Mouse (Mus musculus): ENCODE data around the gene Ica1l. TPM values are rescaled to one million over a fixed set of nuclear protein-coding genes. Genes with fewer than 3 reads are reported as not detected.
"Not testable (repeated sequence)": the region's sequence is repeated elsewhere in the genome, so short reads cannot be mapped to it uniquely, and the experiment has no call there.

Ica1l gene
- polyA plus RNA-seq, 1 experiment = 0.48 TPM

- peak; percentile 40 for TF ChIP-seq CTCF (IDR thresholded peaks at IDR 0.05; ENCODE audit: low read depth, low read length)
- no peak for TF ChIP-seq POLR2A (IDR thresholded peaks at IDR 0.05; ENCODE audit: insufficient read depth, low read length)
- no peak for TF ChIP-seq EP300 (IDR thresholded peaks at IDR 0.05; ENCODE audit: insufficient read depth, low read depth, low read length)
- H3K36me3 ChIP-seq (ENCODE audit: control insufficient read depth, insufficient read depth, low read length, poor library complexity, severe bottlenecking) = no peaks in the 10 kb centered on the region
- no peak overlapping the region for H3K27ac ChIP-seq (ENCODE audit: insufficient read depth, low read length)
- no peaks in the 10 kb centered on the region; the same call in 1 of the 2 replicates for H3K9me3 ChIP-seq (replicated peaks; ENCODE audit: control insufficient read depth, insufficient read depth, low read length, poor library complexity, severe bottlenecking)
- no peak overlapping the region for H3K4me3 ChIP-seq (ENCODE audit: low read depth, low read length)
- H3K4me1 ChIP-seq (ENCODE audit: control insufficient read depth, insufficient read depth, low read length) = no peaks in the 10 kb centered on the region
- H3K27me3 ChIP-seq (ENCODE audit: control insufficient read depth, insufficient read depth, low read length, poor library complexity, severe bottlenecking) = no peaks in the 10 kb centered on the region
- no peak overlapping the region for H3K9ac ChIP-seq (ENCODE audit: low read depth, poor library complexity, severe bottlenecking)
Measured at GRCm38 (mm10) chr1:60054659-60055058, 11.7 kb upstream of the Ica1l start.

- not testable (repeated sequence) for H3K4me1 ChIP-seq (ENCODE audit: control insufficient read depth, insufficient read depth, low read length); H3K36me3 ChIP-seq (ENCODE audit: control insufficient read depth, insufficient read depth, low read length, poor library complexity, severe bottlenecking); H3K4me3 ChIP-seq (ENCODE audit: low read depth, low read length); H3K9ac ChIP-seq (ENCODE audit: low read depth, poor library complexity, severe bottlenecking); H3K27me3 ChIP-seq (ENCODE audit: control insufficient read depth, insufficient read depth, low read length, poor library complexity, severe bottlenecking); H3K27ac ChIP-seq (ENCODE audit: insufficient read depth, low read length); H3K9me3 ChIP-seq (replicated peaks; ENCODE audit: control insufficient read depth, insufficient read depth, low read length, poor library complexity, severe bottlenecking)
- 0 out of 2 replicates have a peak, but pooled peaks have one; percentile 17 for TF ChIP-seq EP300 (IDR thresholded peaks at IDR 0.05; ENCODE audit: insufficient read depth, low read depth, low read length)
Measured at GRCm38 (mm10) chr1:60047481-60047880, 4.5 kb upstream of the Ica1l start.

- Histone ChIP-seq H3K27me3 (ENCODE audit: control insufficient read depth, insufficient read depth, low read length, poor library complexity, severe bottlenecking) (no peaks in the 10 kb centered on the region), H3K9ac (ENCODE audit: low read depth, poor library complexity, severe bottlenecking) (no peak overlapping the region), H3K4me3 (ENCODE audit: low read depth, low read length) (no peak overlapping the region), H3K27ac (ENCODE audit: insufficient read depth, low read length) (no peak overlapping the region), H3K4me1 (ENCODE audit: control insufficient read depth, insufficient read depth, low read length) (no peaks in the 10 kb centered on the region), H3K9me3 (replicated peaks; ENCODE audit: control insufficient read depth, insufficient read depth, low read length, poor library complexity, severe bottlenecking) (no peaks in the 10 kb centered on the region), H3K36me3 (ENCODE audit: control insufficient read depth, insufficient read depth, low read length, poor library complexity, severe bottlenecking) (no peaks in the 10 kb centered on the region)
- TF ChIP-seq CTCF (IDR thresholded peaks at IDR 0.05; ENCODE audit: low read depth, low read length) = no peak
- TF ChIP-seq POLR2A (IDR thresholded peaks at IDR 0.05; ENCODE audit: insufficient read depth, low read length) = no peak
- no peak for TF ChIP-seq EP300 (IDR thresholded peaks at IDR 0.05; ENCODE audit: insufficient read depth, low read depth, low read length)
Measured at GRCm38 (mm10) chr1:60044595-60044994, 1.6 kb upstream of the Ica1l start.

GRCm38 (mm10) chr1:60042398-60042795 is 587 bp downstream of the Ica1l start:
- H3K4me1 ChIP-seq (ENCODE audit: control insufficient read depth, insufficient read depth, low read length) = no peaks in the 10 kb centered on the region
- H3K9me3 ChIP-seq (replicated peaks; ENCODE audit: control insufficient read depth, insufficient read depth, low read length, poor library complexity, severe bottlenecking) = no peaks in the 10 kb centered on the region
- H3K36me3 ChIP-seq (ENCODE audit: control insufficient read depth, insufficient read depth, low read length, poor library complexity, severe bottlenecking) = no peaks in the 10 kb centered on the region
- TF ChIP-seq CTCF (IDR thresholded peaks at IDR 0.05; ENCODE audit: low read depth, low read length) = no peak
- no peak for TF ChIP-seq EP300 (IDR thresholded peaks at IDR 0.05; ENCODE audit: insufficient read depth, low read depth, low read length)
- no peak for TF ChIP-seq POLR2A (IDR thresholded peaks at IDR 0.05; ENCODE audit: insufficient read depth, low read length)
- peak overlapping the region; percentile 77 for H3K4me3 ChIP-seq (ENCODE audit: low read depth, low read length)
- no peaks in the 10 kb centered on the region for H3K27me3 ChIP-seq (ENCODE audit: control insufficient read depth, insufficient read depth, low read length, poor library complexity, severe bottlenecking)
- H3K27ac ChIP-seq (ENCODE audit: insufficient read depth, low read length) = no peak overlapping the region
- peak overlapping the region; percentile 84 for H3K9ac ChIP-seq (ENCODE audit: low read depth, poor library complexity, severe bottlenecking)

- H3K9ac ChIP-seq (ENCODE audit: low read depth, poor library complexity, severe bottlenecking) = no peak overlapping the region
- no peaks in the 10 kb centered on the region for H3K36me3 ChIP-seq (ENCODE audit: control insufficient read depth, insufficient read depth, low read length, poor library complexity, severe bottlenecking)
- no peak for TF ChIP-seq EP300 (IDR thresholded peaks at IDR 0.05; ENCODE audit: insufficient read depth, low read depth, low read length)
- no peak for TF ChIP-seq POLR2A (IDR thresholded peaks at IDR 0.05; ENCODE audit: insufficient read depth, low read length)
- TF ChIP-seq CTCF (IDR thresholded peaks at IDR 0.05; ENCODE audit: low read depth, low read length) = no peak
- no peaks in the 10 kb centered on the region; the same call in 1 of the 2 replicates for H3K9me3 ChIP-seq (replicated peaks; ENCODE audit: control insufficient read depth, insufficient read depth, low read length, poor library complexity, severe bottlenecking)
- H3K4me1 ChIP-seq (ENCODE audit: control insufficient read depth, insufficient read depth, low read length) = no peaks in the 10 kb centered on the region
- no peak overlapping the region for H3K27ac ChIP-seq (ENCODE audit: insufficient read depth, low read length)
- H3K4me3 ChIP-seq (ENCODE audit: low read depth, low read length) = no peak overlapping the region
- no peaks in the 10 kb centered on the region for H3K27me3 ChIP-seq (ENCODE audit: control insufficient read depth, insufficient read depth, low read length, poor library complexity, severe bottlenecking)
Measured at GRCm38 (mm10) chr1:60035044-60035443, 7.9 kb downstream of the Ica1l start.

- no peaks in the 10 kb centered on the region for H3K9me3 ChIP-seq (replicated peaks; ENCODE audit: control insufficient read depth, insufficient read depth, low read length, poor library complexity, severe bottlenecking)
- H3K36me3 ChIP-seq (ENCODE audit: control insufficient read depth, insufficient read depth, low read length, poor library complexity, severe bottlenecking) = no peaks in the 10 kb centered on the region
- H3K27ac ChIP-seq (ENCODE audit: insufficient read depth, low read length) = peak overlapping the region; percentile 28; the same call in 1 of the 2 replicates
- no peak overlapping the region for H3K4me3 ChIP-seq (ENCODE audit: low read depth, low read length)
- no peak overlapping the region for H3K9ac ChIP-seq (ENCODE audit: low read depth, poor library complexity, severe bottlenecking)
- H3K4me1 ChIP-seq (ENCODE audit: control insufficient read depth, insufficient read depth, low read length) = peaks cover 3% of the 10 kb centered on the region
- H3K27me3 ChIP-seq (ENCODE audit: control insufficient read depth, insufficient read depth, low read length, poor library complexity, severe bottlenecking) = no peaks in the 10 kb centered on the region
- TF ChIP-seq CTCF (IDR thresholded peaks at IDR 0.05; ENCODE audit: low read depth, low read length) = no peak
- no peak for TF ChIP-seq EP300 (IDR thresholded peaks at IDR 0.05; ENCODE audit: insufficient read depth, low read depth, low read length)
- no peak for TF ChIP-seq POLR2A (IDR thresholded peaks at IDR 0.05; ENCODE audit: insufficient read depth, low read length)
Measured at GRCm38 (mm10) chr1:60017031-60017469, 25.9 kb downstream of the Ica1l start.
